Mouse (Mus musculus): ENCODE data around the gene Tcaf2. TPM values are rescaled to one million over a fixed set of nuclear protein-coding genes. Genes with fewer than 3 reads are reported as not detected.

Gene Tcaf2
- polyA plus RNA-seq, 1 experiment from 2014 or later: 1.3 TPM

GRCm38 (mm10) chr6:42661739-42662138, 16.7 kb upstream of the Tcaf2 start:
- no peaks in the 10 kb centered on the region for H3K4me1 ChIP-seq (ENCODE audit: control insufficient read depth, insufficient read depth, low read length)

GRCm38 (mm10) chr6:42634393-42634792, 10.7 kb downstream of the Tcaf2 start:
- 59% methylated on average over 5 of the region's 5 CpGs for WGBS (ENCODE audit: insufficient replicate concordance)
- no peak overlapping the region for H3K4me3 ChIP-seq (ENCODE audit: low read depth, low read length)
- H3K9me3 ChIP-seq (replicated peaks; ENCODE audit: control insufficient read depth, low read length): no peaks in the 10 kb centered on the region

More at GRCm38 (mm10) chr6:42661739-42662138, 16.7 kb upstream of the Tcaf2 start:
- Histone ChIP-seq H3K36me3 (ENCODE audit: control insufficient read depth, insufficient read depth, low read length) (no peaks in the 10 kb centered on the region), H3K9me3 (replicated peaks; ENCODE audit: control insufficient read depth, low read length) (no peaks in the 10 kb centered on the region), H3K4me2 (no peak overlapping the region), H3K9ac (ENCODE audit: low read depth, low read length) (no peak overlapping the region), H3K27ac (ENCODE audit: low read depth, low read length) (no peak overlapping the region), H3K4me3 (ENCODE audit: low read depth, low read length) (no peak overlapping the region), H3K27me3 (ENCODE audit: control insufficient read depth, insufficient read depth, low read length) (no peaks in the 10 kb centered on the region)
- no peak for ATAC-seq (replicated peaks; ENCODE audit: insufficient number of reproducible peaks, low FRiP score, low TSS enrichment)
- WGBS (ENCODE audit: insufficient replicate concordance): 68% methylated on average over 2 of the region's 2 CpGs

DNA sequence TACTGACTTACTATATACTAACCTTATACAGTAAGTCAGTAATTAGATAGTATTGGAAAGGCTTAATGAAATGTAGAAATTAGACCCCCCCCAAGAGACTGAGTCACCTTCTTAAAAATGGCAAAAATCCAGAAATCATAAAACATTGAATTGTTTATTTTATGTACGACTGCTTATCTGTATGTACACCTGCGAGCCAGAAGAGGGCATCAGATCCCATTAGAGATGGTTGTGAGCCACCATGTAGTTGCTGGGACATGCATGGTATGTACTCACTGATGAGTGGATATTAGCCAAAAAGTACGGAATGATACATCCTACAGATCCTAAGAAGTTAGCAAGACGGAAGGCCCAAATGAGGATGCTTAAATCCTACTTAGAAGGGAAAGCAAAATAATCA, 13.7 kb downstream of the Tcaf2 start:
- no peak overlapping the region for H3K27ac ChIP-seq (ENCODE audit: low read depth, low read length)
- H3K4me3 ChIP-seq (ENCODE audit: low read depth, low read length): no peak overlapping the region
- no peaks in the 10 kb centered on the region for H3K9me3 ChIP-seq (replicated peaks; ENCODE audit: control insufficient read depth, low read length)
- no peak overlapping the region for H3K9ac ChIP-seq (ENCODE audit: low read depth, low read length)
- H3K36me3 ChIP-seq (ENCODE audit: control insufficient read depth, insufficient read depth, low read length): no peaks in the 10 kb centered on the region
- 71% methylated on average over 4 of the region's 4 CpGs for WGBS (ENCODE audit: insufficient replicate concordance)
- no peak overlapping the region for H3K4me2 ChIP-seq
- no peak for ATAC-seq (replicated peaks; ENCODE audit: insufficient number of reproducible peaks, low FRiP score, low TSS enrichment)
- no peaks in the 10 kb centered on the region for H3K4me1 ChIP-seq (ENCODE audit: control insufficient read depth, insufficient read depth, low read length)
- no peaks in the 10 kb centered on the region for H3K27me3 ChIP-seq (ENCODE audit: control insufficient read depth, insufficient read depth, low read length)

More at GRCm38 (mm10) chr6:42634393-42634792, 10.7 kb downstream of the Tcaf2 start:
- Histone ChIP-seq H3K36me3 (ENCODE audit: control insufficient read depth, insufficient read depth, low read length) (no peaks in the 10 kb centered on the region), H3K27me3 (ENCODE audit: control insufficient read depth, insufficient read depth, low read length) (no peaks in the 10 kb centered on the region), H3K27ac (ENCODE audit: low read depth, low read length) (no peak overlapping the region), H3K4me2 (no peak overlapping the region), H3K4me1 (ENCODE audit: control insufficient read depth, insufficient read depth, low read length) (no peaks in the 10 kb centered on the region), H3K9ac (ENCODE audit: low read depth, low read length) (no peak overlapping the region)
- ATAC-seq (replicated peaks; ENCODE audit: insufficient number of reproducible peaks, low FRiP score, low TSS enrichment): no peak

- H3K9ac ChIP-seq (ENCODE audit: low read depth, low read length): no peak overlapping the region
- no peak overlapping the region for H3K4me2 ChIP-seq
- 81% methylated on average over 2 of the region's 2 CpGs for WGBS (ENCODE audit: insufficient replicate concordance)
- H3K4me3 ChIP-seq (ENCODE audit: low read depth, low read length): no peak overlapping the region
- no peak for ATAC-seq (replicated peaks; ENCODE audit: insufficient number of reproducible peaks, low FRiP score, low TSS enrichment)
- no peaks in the 10 kb centered on the region for H3K36me3 ChIP-seq (ENCODE audit: control insufficient read depth, insufficient read depth, low read length)
- H3K4me1 ChIP-seq (ENCODE audit: control insufficient read depth, insufficient read depth, low read length): no peaks in the 10 kb centered on the region
- H3K27ac ChIP-seq (ENCODE audit: low read depth, low read length): no peak overlapping the region
- H3K9me3 ChIP-seq (replicated peaks; ENCODE audit: control insufficient read depth, low read length): no peaks in the 10 kb centered on the region
- H3K27me3 ChIP-seq (ENCODE audit: control insufficient read depth, insufficient read depth, low read length): no peaks in the 10 kb centered on the region
Measured at GRCm38 (mm10) chr6:42616904-42617303, 28.1 kb downstream of the Tcaf2 start.

GRCm38 (mm10) chr6:42612218-42612617, 32.8 kb downstream of the Tcaf2 start:
- Histone ChIP-seq H3K4me3 (ENCODE audit: low read depth, low read length) (no peak overlapping the region), H3K36me3 (ENCODE audit: control insufficient read depth, insufficient read depth, low read length) (no peaks in the 10 kb centered on the region), H3K27me3 (ENCODE audit: control insufficient read depth, insufficient read depth, low read length) (no peaks in the 10 kb centered on the region), H3K4me1 (ENCODE audit: control insufficient read depth, insufficient read depth, low read length) (no peaks in the 10 kb centered on the region; the same call in 1 of the 2 replicates), H3K9ac (ENCODE audit: low read depth, low read length) (no peak overlapping the region), H3K27ac (ENCODE audit: low read depth, low read length) (no peak overlapping the region), H3K9me3 (replicated peaks; ENCODE audit: control insufficient read depth, low read length) (no peaks in the 10 kb centered on the region; the same call in 1 of the 2 replicates), H3K4me2 (no peak overlapping the region)
- ATAC-seq (replicated peaks; ENCODE audit: insufficient number of reproducible peaks, low FRiP score, low TSS enrichment): no peak

GRCm38 (mm10) chr6:42610954-42611522, 34.0 kb downstream of the Tcaf2 start:
- Histone ChIP-seq H3K9ac (ENCODE audit: low read depth, low read length) (no peak overlapping the region), H3K27ac (ENCODE audit: low read depth, low read length) (no peak overlapping the region), H3K9me3 (replicated peaks; ENCODE audit: control insufficient read depth, low read length) (no peaks in the 10 kb centered on the region; the same call in 1 of the 2 replicates), H3K4me2 (no peak overlapping the region), H3K4me3 (ENCODE audit: low read depth, low read length) (no peak overlapping the region), H3K36me3 (ENCODE audit: control insufficient read depth, insufficient read depth, low read length) (no peaks in the 10 kb centered on the region), H3K4me1 (ENCODE audit: control insufficient read depth, insufficient read depth, low read length) (no peaks in the 10 kb centered on the region; the same call in 1 of the 2 replicates), H3K27me3 (ENCODE audit: control insufficient read depth, insufficient read depth, low read length) (no peaks in the 10 kb centered on the region)
- 48% methylated on average over 4 of the region's 4 CpGs for WGBS (ENCODE audit: insufficient replicate concordance)
- ATAC-seq (replicated peaks; ENCODE audit: insufficient number of reproducible peaks, low FRiP score, low TSS enrichment): no peak

DNA sequence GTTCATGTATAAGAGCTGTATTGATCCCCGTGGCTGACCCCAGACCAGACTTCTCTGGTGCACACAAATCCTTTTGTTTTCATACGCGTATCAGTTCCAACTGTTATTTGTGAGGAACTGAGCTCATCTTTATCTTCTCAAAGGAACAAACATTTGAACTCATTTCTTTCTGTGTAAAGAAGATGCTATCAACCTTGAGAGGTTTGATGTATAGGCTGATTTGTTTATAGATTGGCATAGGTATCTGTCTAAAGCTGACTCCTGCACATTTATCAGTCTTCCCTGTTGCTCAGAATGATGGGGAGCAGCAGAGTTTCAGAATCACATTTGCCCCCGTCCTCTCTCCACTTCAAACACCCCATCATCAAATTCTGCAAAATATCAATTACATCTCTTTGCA, 47.5 kb downstream of the Tcaf2 start, which contains the start of gene Tcaf3:
Gene Tcaf3 (minus strand): TSS at position 101 of the 400 bp plus-strand sequence.
- 76% methylated on average over 4 of the region's 4 CpGs for whole genome bisulfite sequencing (ENCODE audit: insufficient replicate concordance)
- H3K9me3 ChIP-seq (replicated peaks; ENCODE audit: control insufficient read depth, low read length): no peaks in the 10 kb centered on the region
- H3K4me3 ChIP-seq (ENCODE audit: low read depth, low read length): no peak within 1 kb of the TSS
- H3K4me1 ChIP-seq (ENCODE audit: control insufficient read depth, insufficient read depth, low read length): no peaks in the 10 kb centered on the region
- no peaks in the 10 kb centered on the region for H3K27me3 ChIP-seq (ENCODE audit: control insufficient read depth, insufficient read depth, low read length)
- H3K36me3 ChIP-seq (ENCODE audit: control insufficient read depth, insufficient read depth, low read length): no peaks in the 10 kb centered on the region
- ATAC-seq (replicated peaks; ENCODE audit: insufficient number of reproducible peaks, low FRiP score, low TSS enrichment): no peak
- H3K27ac ChIP-seq (ENCODE audit: low read depth, low read length): no peak within 1 kb of the TSS
- no peak within 1 kb of the TSS for H3K9ac ChIP-seq (ENCODE audit: low read depth, low read length)
- H3K4me2 ChIP-seq: no peak within 1 kb of the TSS

DNA sequence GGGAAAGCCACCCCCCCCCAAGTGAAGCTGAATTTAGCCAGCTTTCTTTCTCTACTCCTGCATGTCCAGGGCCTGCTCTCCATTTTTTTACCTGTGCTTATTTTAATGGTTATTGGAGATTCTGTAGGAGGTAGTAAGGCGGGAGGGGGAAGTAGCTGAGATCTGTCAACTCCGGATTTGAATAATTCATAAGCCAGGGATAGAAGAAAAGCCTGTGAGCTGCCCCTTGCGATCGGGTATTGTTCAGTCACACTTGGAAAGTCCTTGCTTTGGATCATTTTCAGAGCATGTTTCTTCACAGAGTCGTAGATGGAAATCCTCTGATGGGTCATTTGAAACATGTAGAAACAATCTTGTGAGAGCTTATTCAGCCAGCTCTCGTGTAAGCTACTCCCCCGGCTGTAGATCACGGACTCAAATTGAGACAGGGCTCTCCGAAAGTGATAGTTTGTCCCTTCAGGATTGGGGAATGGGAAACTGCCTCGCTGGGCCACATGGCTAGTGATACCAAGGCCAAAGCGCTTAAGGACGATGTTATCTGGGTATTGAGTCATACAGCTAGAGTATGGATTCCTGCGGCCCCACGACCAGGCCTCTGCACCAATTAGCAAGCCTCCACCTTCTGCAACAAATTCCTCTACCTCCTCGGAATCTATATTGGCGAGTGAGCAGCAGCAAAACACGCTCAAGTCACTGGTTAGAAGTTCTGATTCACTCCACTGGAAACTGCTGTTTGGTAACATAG, 51.7 kb downstream of the Tcaf2 start:
- Histone ChIP-seq H3K27me3 (ENCODE audit: control insufficient read depth, insufficient read depth, low read length) (no peaks in the 10 kb centered on the region), H3K36me3 (ENCODE audit: control insufficient read depth, insufficient read depth, low read length) (no peaks in the 10 kb centered on the region), H3K4me2 (no peak overlapping the region), H3K9ac (ENCODE audit: low read depth, low read length) (no peak overlapping the region), H3K4me3 (ENCODE audit: low read depth, low read length) (no peak overlapping the region), H3K27ac (ENCODE audit: low read depth, low read length) (no peak overlapping the region), H3K4me1 (ENCODE audit: control insufficient read depth, insufficient read depth, low read length) (no peaks in the 10 kb centered on the region), H3K9me3 (replicated peaks; ENCODE audit: control insufficient read depth, low read length) (no peaks in the 10 kb centered on the region)
- ATAC-seq (replicated peaks; ENCODE audit: insufficient number of reproducible peaks, low FRiP score, low TSS enrichment): no peak
- 69% methylated on average over 17 of the region's 17 CpGs for WGBS (ENCODE audit: insufficient replicate concordance)

DNA sequence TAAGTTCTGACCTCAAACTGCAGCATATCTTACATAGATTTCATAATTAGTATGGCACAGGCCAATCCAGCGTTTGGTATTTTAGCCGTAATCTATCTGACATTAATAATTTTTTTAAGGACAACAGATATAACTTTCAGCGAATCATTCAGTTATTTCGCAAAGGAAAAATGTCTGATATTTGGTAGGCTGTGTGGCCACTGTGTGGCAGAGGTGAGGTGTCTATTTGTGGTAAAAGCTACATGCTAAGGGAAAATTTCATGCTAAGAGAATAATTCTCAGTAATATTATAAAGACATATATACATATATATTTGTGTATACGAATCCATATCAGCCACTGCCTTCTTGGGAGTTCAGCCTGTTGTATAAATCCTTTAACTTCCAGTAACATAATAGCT, 58.5 kb downstream of the Tcaf2 start:
- Histone ChIP-seq H3K4me3 (ENCODE audit: low read depth, low read length) (no peak overlapping the region), H3K27me3 (ENCODE audit: control insufficient read depth, insufficient read depth, low read length) (no peaks in the 10 kb centered on the region), H3K9ac (ENCODE audit: low read depth, low read length) (no peak overlapping the region), H3K4me1 (ENCODE audit: control insufficient read depth, insufficient read depth, low read length) (no peaks in the 10 kb centered on the region), H3K27ac (ENCODE audit: low read depth, low read length) (no peak overlapping the region), H3K36me3 (ENCODE audit: control insufficient read depth, insufficient read depth, low read length) (no peaks in the 10 kb centered on the region), H3K9me3 (replicated peaks; ENCODE audit: control insufficient read depth, low read length) (no peaks in the 10 kb centered on the region), H3K4me2 (no peak overlapping the region)
- 79% methylated on average over 5 of the region's 5 CpGs for WGBS (ENCODE audit: insufficient replicate concordance)
- ATAC-seq (replicated peaks; ENCODE audit: insufficient number of reproducible peaks, low FRiP score, low TSS enrichment): no peak

Data from heart, embryonic 11.5 days (tissue).